Mouse (Mus musculus): Measurements from ENCODE around the gene Flnb. TPM values are rescaled to one million over a fixed set of nuclear protein-coding genes. Genes with fewer than 3 reads are reported as not detected.

Gene Flnb
- polyA plus RNA-seq, 1 experiment, result not detected

- Histone ChIP-seq H3K27ac (ENCODE audit: insufficient read depth, low read depth, low read length) (no peak overlapping the region), H3K4me3 (ENCODE audit: insufficient read depth, low read depth, low read length) (no peak overlapping the region), H3K4me1 (ENCODE audit: control insufficient read depth, insufficient read depth, low read length) (no peaks in the 10 kb centered on the region)
- 66% methylated on average over 10 of the region's 10 CpGs for WGBS
- no peak for TF ChIP-seq POLR2A (IDR thresholded peaks at IDR 0.05; ENCODE audit: insufficient read depth, low read depth, low read length)
- TF ChIP-seq CTCF (IDR thresholded peaks at IDR 0.05; ENCODE audit: insufficient read depth, low read depth, low read length), result no peak
Observed at GRCm38 (mm10) chr14:7971889-7972493, 154.2 kb downstream of the Flnb start.

- no peak overlapping the region for H3K27ac ChIP-seq (ENCODE audit: insufficient read depth, low read depth, low read length)
- H3K4me1 ChIP-seq (ENCODE audit: control insufficient read depth, insufficient read depth, low read length), result no peaks in the 10 kb centered on the region
- no peak for TF ChIP-seq CTCF (IDR thresholded peaks at IDR 0.05; ENCODE audit: insufficient read depth, low read depth, low read length)
- no peak for TF ChIP-seq POLR2A (IDR thresholded peaks at IDR 0.05; ENCODE audit: insufficient read depth, low read depth, low read length)
- WGBS, result 89% methylated on average over 1 of the region's 1 CpGs
- H3K4me3 ChIP-seq (ENCODE audit: insufficient read depth, low read depth, low read length), result no peak overlapping the region
Observed at GRCm38 (mm10) chr14:7974643-7975042, 156.9 kb downstream of the Flnb start.

- TF ChIP-seq POLR2A (IDR thresholded peaks at IDR 0.05; ENCODE audit: insufficient read depth, low read depth, low read length) (no peak), CTCF (IDR thresholded peaks at IDR 0.05; ENCODE audit: insufficient read depth, low read depth, low read length) (no peak)
- Histone ChIP-seq H3K4me1 (ENCODE audit: control insufficient read depth, insufficient read depth, low read length) (no peaks in the 10 kb centered on the region), H3K27ac (ENCODE audit: insufficient read depth, low read depth, low read length) (no peak overlapping the region), H3K4me3 (ENCODE audit: insufficient read depth, low read depth, low read length) (no peak overlapping the region)
- WGBS, result 59% methylated on average over 6 of the region's 6 CpGs
Observed at GRCm38 (mm10) chr14:7975177-7975576, 157.4 kb downstream of the Flnb start.

- 97% methylated on average over 1 of the region's 1 CpGs for WGBS
- Histone ChIP-seq H3K27ac (ENCODE audit: insufficient read depth, low read depth, low read length) (no peak overlapping the region), H3K4me1 (ENCODE audit: control insufficient read depth, insufficient read depth, low read length) (no peaks in the 10 kb centered on the region), H3K4me3 (ENCODE audit: insufficient read depth, low read depth, low read length) (no peak overlapping the region)
- TF ChIP-seq CTCF (IDR thresholded peaks at IDR 0.05; ENCODE audit: insufficient read depth, low read depth, low read length), result no peak
Observed at GRCm38 (mm10) chr14:7977471-7977870, 159.7 kb downstream of the Flnb start.

- H3K4me3 ChIP-seq (ENCODE audit: insufficient read depth, low read depth, low read length), result no peak overlapping the region
- no peak for TF ChIP-seq CTCF (IDR thresholded peaks at IDR 0.05; ENCODE audit: insufficient read depth, low read depth, low read length)
- no peak for TF ChIP-seq POLR2A (IDR thresholded peaks at IDR 0.05; ENCODE audit: insufficient read depth, low read depth, low read length)
- 85% methylated on average over 1 of the region's 1 CpGs for WGBS
- no peaks in the 10 kb centered on the region for H3K4me1 ChIP-seq (ENCODE audit: control insufficient read depth, insufficient read depth, low read length)
- H3K27ac ChIP-seq (ENCODE audit: insufficient read depth, low read depth, low read length), result no peak overlapping the region
Observed at GRCm38 (mm10) chr14:7978183-7978582, 160.4 kb downstream of the Flnb start.

GRCm38 (mm10) chr14:7981226-7981625 lies 163.5 kb downstream of the Flnb start:
- no peak overlapping the region for H3K27ac ChIP-seq (ENCODE audit: insufficient read depth, low read depth, low read length)
- H3K4me3 ChIP-seq (ENCODE audit: insufficient read depth, low read depth, low read length), result no peak overlapping the region
- TF ChIP-seq POLR2A (IDR thresholded peaks at IDR 0.05; ENCODE audit: insufficient read depth, low read depth, low read length) (no peak), CTCF (IDR thresholded peaks at IDR 0.05; ENCODE audit: insufficient read depth, low read depth, low read length) (no peak)
- 100% methylated on average over 1 of the region's 1 CpGs for WGBS
- H3K4me1 ChIP-seq (ENCODE audit: control insufficient read depth, insufficient read depth, low read length), result no peaks in the 10 kb centered on the region

GRCm38 (mm10) chr14:7986913-7987312 lies 169.2 kb downstream of the Flnb start:
- no peak overlapping the region for H3K4me3 ChIP-seq (ENCODE audit: insufficient read depth, low read depth, low read length)
- WGBS, result 94% methylated on average over 6 of the region's 6 CpGs
- TF ChIP-seq CTCF (IDR thresholded peaks at IDR 0.05; ENCODE audit: insufficient read depth, low read depth, low read length), result no peak
- TF ChIP-seq POLR2A (IDR thresholded peaks at IDR 0.05; ENCODE audit: insufficient read depth, low read depth, low read length), result no peak

GRCm38 (mm10) chr14:7989371-7989770 lies 171.6 kb downstream of the Flnb start:
- Histone ChIP-seq H3K4me1 (ENCODE audit: control insufficient read depth, insufficient read depth, low read length) (no peaks in the 10 kb centered on the region), H3K4me3 (ENCODE audit: insufficient read depth, low read depth, low read length) (no peak overlapping the region), H3K27ac (ENCODE audit: insufficient read depth, low read depth, low read length) (no peak overlapping the region)
- 77% methylated on average over 1 of the region's 1 CpGs for WGBS
- TF ChIP-seq CTCF (IDR thresholded peaks at IDR 0.05; ENCODE audit: insufficient read depth, low read depth, low read length), result no peak
- TF ChIP-seq POLR2A (IDR thresholded peaks at IDR 0.05; ENCODE audit: insufficient read depth, low read depth, low read length), result no peak

More at GRCm38 (mm10) chr14:7986913-7987312, 169.2 kb downstream of the Flnb start:
- H3K27ac ChIP-seq (ENCODE audit: insufficient read depth, low read depth, low read length), result no peak overlapping the region
- H3K4me1 ChIP-seq (ENCODE audit: control insufficient read depth, insufficient read depth, low read length), result no peaks in the 10 kb centered on the region

GRCm38 (mm10) chr14:7989961-7990360 lies 172.2 kb downstream of the Flnb start:
- WGBS, result 76% methylated on average over 3 of the region's 3 CpGs
- no peak for TF ChIP-seq POLR2A (IDR thresholded peaks at IDR 0.05; ENCODE audit: insufficient read depth, low read depth, low read length)
- no peak for TF ChIP-seq CTCF (IDR thresholded peaks at IDR 0.05; ENCODE audit: insufficient read depth, low read depth, low read length)
- H3K4me3 ChIP-seq (ENCODE audit: insufficient read depth, low read depth, low read length), result no peak overlapping the region
- H3K27ac ChIP-seq (ENCODE audit: insufficient read depth, low read depth, low read length), result no peak overlapping the region
- no peaks in the 10 kb centered on the region for H3K4me1 ChIP-seq (ENCODE audit: control insufficient read depth, insufficient read depth, low read length)
